Mouse (Mus musculus) CH12F3 (cell line): Measurements from ENCODE around the gene Prss56.

Experiments
- in situ Hi-C: fragments of 300-500 bp; cut with MboI; formaldehyde crosslinking; loops from 2 replicates; pipeline ENCODE4 v1.14.3; 2020; ENCODE audit warnings: low sequenced_read_pairs

Prss56 gene

DNA sequence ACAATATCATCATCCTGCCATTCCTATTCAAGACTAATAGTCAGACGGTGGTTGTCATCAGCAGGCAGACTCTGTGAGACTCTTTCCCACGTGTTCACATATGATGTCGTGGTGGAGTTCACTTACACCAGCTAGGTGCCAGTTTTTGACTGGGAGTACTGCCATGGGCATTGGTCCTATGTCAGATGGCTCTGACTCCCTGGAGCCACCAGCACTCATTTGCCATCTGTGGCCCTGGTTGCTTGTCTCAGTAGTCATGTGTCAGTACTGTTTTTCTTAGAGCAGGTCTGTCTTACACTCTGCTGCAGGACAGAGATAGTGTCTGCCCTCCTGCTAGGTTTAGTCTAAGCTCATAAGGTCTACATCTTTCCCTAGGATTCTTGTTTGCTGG lies 44.0 kb downstream of the Prss56 start:
- in situ Hi-C loops = no loop called here

DNA sequence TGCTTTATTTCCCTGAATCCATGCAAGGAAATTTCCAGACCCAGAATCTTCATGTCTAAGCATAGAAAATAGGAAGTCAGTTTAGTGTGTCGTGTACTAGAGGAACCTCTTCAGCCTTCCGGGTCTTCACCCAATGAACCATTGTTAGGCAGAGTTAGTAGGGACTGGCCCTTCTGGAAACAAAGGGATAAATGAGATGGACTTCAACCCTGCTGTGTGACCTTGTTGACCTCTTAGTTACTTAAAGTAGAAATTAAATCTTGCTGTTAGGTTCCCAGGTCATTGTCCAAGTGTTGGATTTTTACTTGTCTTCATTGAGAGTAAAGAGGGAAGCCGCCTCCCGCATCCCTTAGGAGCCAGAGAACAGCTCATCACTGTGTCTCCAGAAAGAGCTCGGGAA lies 47.5 kb downstream of the Prss56 start:
- in situ Hi-C loops = no loop called here

DNA sequence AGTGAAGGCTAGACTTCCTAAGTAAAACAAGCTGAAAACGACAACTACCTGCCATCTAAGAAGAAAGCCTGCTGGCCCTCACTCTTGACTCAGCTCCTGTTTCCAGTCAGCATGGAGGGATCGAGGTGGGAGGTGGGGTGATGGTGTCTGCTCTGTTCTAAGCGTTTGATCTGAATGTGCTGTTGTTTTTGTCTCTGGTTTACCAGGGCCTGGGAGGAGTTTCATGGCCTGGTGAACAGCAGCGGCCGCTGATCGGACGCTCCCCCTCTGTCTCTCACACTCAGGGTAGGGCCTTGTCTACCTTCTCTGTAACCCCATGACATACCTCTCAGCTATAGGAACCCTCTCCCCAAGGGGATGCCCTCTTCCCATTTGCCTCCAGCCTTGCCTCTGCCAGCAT lies 49.1 kb downstream of the Prss56 start:
- in situ Hi-C loops = no loop called here
